Mouse (Mus musculus) liver, embryonic 14.5 days (tissue): ENCODE measurements around the gene Pgam5.
A peak's percentile ranks its signal among the peaks of the same experiment; 100 is the strongest.

ENCODE experiments used
- CTCF ChIP-seq: IDR thresholded peaks from 2 replicates; pipeline ENCODE4 v1.5.1; 2016; ENCODE audit warnings: antibody characterized with exemption, low read depth, control low read depth
- EP300 ChIP-seq: IDR thresholded peaks from 2 replicates; pipeline ENCODE4 v1.6.1; 2016; ENCODE audit warnings: antibody characterized with exemption, low read depth

DNA sequence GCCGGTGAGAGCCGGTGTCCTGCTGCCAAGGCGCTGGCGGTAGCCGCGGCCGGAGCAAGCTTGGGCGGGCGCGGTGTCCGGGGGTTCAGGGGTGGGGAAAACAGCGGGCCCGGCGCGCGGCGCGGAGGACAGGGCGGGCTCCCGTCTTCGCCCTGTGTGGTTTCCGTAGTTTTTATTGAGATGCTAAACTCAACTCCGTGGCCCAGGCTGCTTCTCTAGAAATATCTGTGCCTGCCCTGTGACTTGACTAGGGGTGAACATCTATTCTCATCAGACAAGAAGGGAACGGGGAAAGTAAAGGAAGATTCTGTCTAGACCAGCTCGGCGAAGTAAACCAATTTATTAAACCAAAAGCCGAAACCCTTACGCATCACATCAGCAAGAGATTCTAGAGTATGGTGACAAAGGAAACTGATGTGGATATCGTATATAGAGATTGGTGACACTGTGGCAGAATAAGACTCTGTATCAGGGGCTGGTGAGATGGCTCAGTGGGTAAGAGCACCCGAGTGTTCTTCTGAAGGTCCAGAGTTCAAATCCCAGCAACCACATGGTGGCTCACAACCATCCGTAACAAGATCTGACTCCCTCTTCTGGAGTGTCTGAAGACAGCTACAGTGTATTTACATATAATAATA is 16.9 kb upstream of the Pgam5 start:
- TF ChIP-seq CTCF (no peak), EP300 (peak; percentile 19; the same call in 1 of the 2 replicates)
